Mouse (Mus musculus) testis, adult 2 months (tissue): ENCODE data around the gene Osbpl7.

Source experiments
- CTCF ChIP-seq: fragments of 200-500 bp; IDR thresholded peaks from 2 replicates; pipeline ENCODE4 v1.5.1; 2012; ENCODE audit warnings: low read depth, mild to moderate bottlenecking, inconsistent platforms, low read length, moderate library complexity; ENCODE audit not compliant: control insufficient read depth, insufficient read depth, insufficient replicate concordance
- POLR2A ChIP-seq: fragments of 200-500 bp; IDR thresholded peaks from 2 replicates; pipeline ENCODE4 v1.6.1; 2012; ENCODE audit warnings: low read depth, mild to moderate bottlenecking, inconsistent platforms, low read length, moderate library complexity; ENCODE audit not compliant: control insufficient read depth

GRCm38 (mm10) chr11:97086365-97086764 is 35.9 kb downstream of the Osbpl7 start:
- TF ChIP-seq CTCF (no peak), POLR2A (no peak)
